Mouse (Mus musculus) induced T-regulatory cell, adult 2 months (primary cell): ENCODE data around the gene Hmgcll1.

Source experiments
- DNase-seq: peaks from one replicate; pipeline ENCODE4 v3.0.0-alpha.2; 2012; ENCODE audit warnings: low read depth

Hmgcll1 gene

GRCm38 (mm10) chr9:76014631-76015531, at the start of gene Hmgcll1:
Gene Hmgcll1, plus strand, starts transcription at chr9:76014855.
- DNase-seq = no peak

- no peak for DNase-seq
These were observed 34.6 kb upstream of the Hmgcll1 start for GRCm38 (mm10) chr9:75980097-75980496.

- DNase-seq = no peak
These were observed 33.5 kb upstream of the Hmgcll1 start for GRCm38 (mm10) chr9:75981139-75981538.

- no peak for DNase-seq
These were observed 25.2 kb upstream of the Hmgcll1 start for GRCm38 (mm10) chr9:75989491-75989890.

GRCm38 (mm10) chr9:75998791-75999350, 15.8 kb upstream of the Hmgcll1 start:
- DNase-seq = no peak

- DNase-seq = no peak
These were observed 13.5 kb upstream of the Hmgcll1 start for GRCm38 (mm10) chr9:76000876-76001858.

GRCm38 (mm10) chr9:76003066-76003465, 11.6 kb upstream of the Hmgcll1 start:
- DNase-seq = no peak

GRCm38 (mm10) chr9:76003637-76004036, 11.0 kb upstream of the Hmgcll1 start:
- no peak for DNase-seq

- no peak for DNase-seq
These were observed 7.2 kb upstream of the Hmgcll1 start for GRCm38 (mm10) chr9:76007342-76007970.

- DNase-seq = no peak
These were observed 866 bp upstream of the Hmgcll1 start for GRCm38 (mm10) chr9:76013789-76014188.

GRCm38 (mm10) chr9:76015971-76016370, 1.3 kb downstream of the Hmgcll1 start:
- no peak for DNase-seq

- DNase-seq = no peak
These were observed 1.9 kb downstream of the Hmgcll1 start for GRCm38 (mm10) chr9:76016506-76016905.

GRCm38 (mm10) chr9:76023551-76023973, 8.9 kb downstream of the Hmgcll1 start:
- no peak for DNase-seq

- DNase-seq = no peak
These were observed 9.9 kb downstream of the Hmgcll1 start for GRCm38 (mm10) chr9:76024277-76025246.

GRCm38 (mm10) chr9:76029471-76030199, 15.0 kb downstream of the Hmgcll1 start:
- no peak for DNase-seq

- DNase-seq = no peak
These were observed 20.4 kb downstream of the Hmgcll1 start for GRCm38 (mm10) chr9:76035058-76035457.

GRCm38 (mm10) chr9:76038327-76039103, 23.9 kb downstream of the Hmgcll1 start:
- DNase-seq = no peak

GRCm38 (mm10) chr9:76039711-76040110, 25.1 kb downstream of the Hmgcll1 start:
- DNase-seq = no peak

- no peak for DNase-seq
These were observed 28.7 kb downstream of the Hmgcll1 start for GRCm38 (mm10) chr9:76043341-76043740.
